Mouse (Mus musculus) lung, postnatal 0 days (tissue): ENCODE data around the gene Camta1.

ENCODE experiments used
- CTCF ChIP-seq: IDR thresholded peaks from 2 replicates; pipeline ENCODE4 v1.5.1; 2016; ENCODE audit warnings: antibody characterized with exemption, mild to moderate bottlenecking
- EP300 ChIP-seq: IDR thresholded peaks from 2 replicates; pipeline ENCODE4 v1.6.1; 2016; ENCODE audit warnings: antibody characterized with exemption, mild to moderate bottlenecking, control low read depth

DNA sequence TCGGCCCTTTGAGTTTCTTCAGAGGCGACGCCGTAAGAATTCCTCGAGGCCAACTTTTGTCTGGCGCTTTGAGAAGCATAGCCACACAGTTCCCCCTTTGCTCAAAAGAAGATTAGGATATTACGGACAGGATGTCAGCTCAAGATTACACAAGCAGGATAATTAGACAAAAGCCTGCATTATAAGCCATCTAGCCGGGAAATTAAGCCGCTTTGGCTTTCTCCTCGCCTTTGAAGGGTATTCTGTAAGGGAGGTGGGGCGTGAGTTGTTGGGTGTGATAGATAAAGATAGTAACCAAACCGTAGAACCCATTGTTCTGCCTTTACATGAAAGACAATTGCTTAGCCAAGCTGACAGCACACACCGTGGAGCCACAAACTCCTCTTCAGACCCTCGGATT lies 579.6 kb downstream of the Camta1 start:
- no peak for TF ChIP-seq EP300
- TF ChIP-seq CTCF: no peak
